ENCODE assay signal across 30 mouse cellular contexts in the genomic region with DNA sequence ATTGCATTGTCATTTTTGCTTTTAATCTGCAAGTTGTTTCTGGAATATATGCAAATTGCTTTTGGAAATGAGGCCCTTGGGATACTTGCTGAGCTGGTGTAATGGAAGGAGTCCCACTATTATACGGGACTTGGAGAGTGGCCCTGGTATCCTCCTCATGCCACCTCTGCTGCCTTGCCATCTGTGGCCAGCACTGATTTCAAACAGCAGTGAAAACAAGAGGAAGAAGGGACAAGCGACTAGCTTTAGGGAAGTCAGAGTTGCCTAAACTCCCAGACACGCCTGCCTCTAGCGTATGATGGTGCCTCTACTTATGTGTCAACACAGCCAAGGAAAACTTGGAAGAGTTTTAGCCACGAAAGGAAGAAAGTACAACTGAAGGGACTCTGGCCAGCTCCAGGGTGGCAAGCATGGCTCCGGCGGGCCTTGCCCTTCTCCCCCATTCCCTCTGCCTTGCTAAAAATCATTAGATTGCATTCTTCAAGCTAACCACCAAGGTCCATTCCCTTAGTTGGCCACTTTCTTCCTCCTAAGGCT. TPM values are rescaled to one million over a fixed set of nuclear protein-coding genes. Genes with fewer than 3 reads are reported as not detected.
DNase-seq lines count a peak whose midpoint lies in the region.
"Had no signal": no experiment of that assay in that cellular context is flagged by ENCODE, and none has a peak within 500 bp of the region (broad histone marks: within the 10 kb centered on the region; RNA-seq: fewer than 3 reads in every experiment).

No protein-coding gene starts in this region.

- H3K27me3 ChIP-seq in megakaryocyte, embryonic 14.5 days (replicated peaks): no peaks in the 10 kb centered on the region
- no peaks in the 10 kb centered on the region for H3K27me3 ChIP-seq in embryonic facial prominence, embryonic 10.5 days (replicated peaks; ENCODE audit: low read depth, poor library complexity, severe bottlenecking)
- H3K27me3 ChIP-seq: CH12.LX; heart, embryonic 12.5 days; hindbrain, embryonic 13.5 days; kidney, embryonic 15.5 days; neural tube, embryonic 12.5 days had no signal

- H3K4me1 ChIP-seq in megakaryocyte, embryonic 14.5 days: peaks cover 93% of the 10 kb centered on the region
- H3K4me1 ChIP-seq in embryonic facial prominence, embryonic 10.5 days: peaks cover 19% of the 10 kb centered on the region

- no peaks in the 10 kb centered on the region for H3K9me3 ChIP-seq in megakaryocyte, embryonic 14.5 days
- H3K9me3 ChIP-seq in embryonic facial prominence, embryonic 10.5 days: no peaks in the 10 kb centered on the region
- H3K9me3 ChIP-seq: heart, embryonic 12.5 days; hindbrain, embryonic 13.5 days; kidney, embryonic 15.5 days; liver, embryonic 12.5 days; neural tube, embryonic 12.5 days had no signal

- peak overlapping the region; percentile 69 for H3K4me3 ChIP-seq in megakaryocyte, embryonic 14.5 days (replicated peaks)
- no peak overlapping the region for H3K4me3 ChIP-seq in embryonic facial prominence, embryonic 10.5 days
- H3K4me3 ChIP-seq: heart, adult 2 months; heart, embryonic 12.5 days; hindbrain, embryonic 13.5 days; kidney, embryonic 15.5 days; layer of hippocampus, adult 2 months; liver, embryonic 12.5 days; myocyte; neural tube, embryonic 12.5 days had no signal

- peaks cover 20% of the 10 kb centered on the region for H3K36me3 ChIP-seq in megakaryocyte, embryonic 14.5 days (replicated peaks; ENCODE audit: low read length)
- no peaks in the 10 kb centered on the region for H3K36me3 ChIP-seq in embryonic facial prominence, embryonic 10.5 days (replicated peaks)
- H3K36me3 ChIP-seq: heart, embryonic 12.5 days; hindbrain, embryonic 13.5 days; kidney, embryonic 15.5 days; liver, embryonic 12.5 days; neural tube, embryonic 12.5 days had no signal

- intact Hi-C loops in left cerebral cortex, postnatal 4 days (cut with DNase I): no loop called here

- no peak overlapping the region for H3K27ac ChIP-seq in embryonic facial prominence, embryonic 10.5 days (replicated peaks)
- H3K27ac ChIP-seq: heart, adult 2 months; hindbrain, embryonic 13.5 days; kidney, embryonic 15.5 days; layer of hippocampus, adult 2 months; liver, embryonic 12.5 days; neural tube, embryonic 12.5 days had no signal

- 88% methylated on average over 7 of the region's 7 CpGs for WGBS in embryonic facial prominence, embryonic 10.5 days

- peak; percentile 20 for DNase-seq in adrenal gland, postnatal 10 days
- no peak for DNase-seq in adrenal gland, adult 8-10 months
- DNase-seq in left cerebral cortex, postnatal 4 days: peak; percentile 10
- no peak for DNase-seq in left cerebral cortex, adult 18-20 months (ENCODE audit: low spot score in 2 of 2)
- no peak for DNase-seq in embryonic facial prominence, embryonic 10.5 days (ENCODE audit: low spot score)
- no peak for DNase-seq in cerebellum, adult 9-11 months
- DNase-seq: adrenal gland, postnatal 36 days; cerebellum, adult 11-12 months; cerebellum, postnatal 25 days; gastrocnemius, postnatal 14 days; heart, adult 2 months; heart, postnatal 4 days; kidney, adult 18-20 months; kidney, postnatal 36 days; liver, postnatal 0 days; lung, postnatal 36 days; thymus, postnatal 4 days had no signal

RNA-seq across cellular contexts. Expression of gene Ifrd1, which starts 2.8 kb away (rescaled TPM):
- total RNA-seq in adrenal gland, postnatal 10 days (2021): 100 to 1,000 TPM; 143 to 154 TPM
- total RNA-seq in adrenal gland, adult 8-10 months (2022): 100 to 1,000 TPM; 109 to 173 (median 167) TPM
- 100 to 1,000 TPM; 112 to 125 TPM for total RNA-seq in left cerebral cortex, postnatal 4 days (2021)
- total RNA-seq in left cerebral cortex, adult 18-20 months (2021): 100 to 1,000 TPM; 105 to 108 TPM
- 40.6 and 71.8 TPM in 2 replicates for polyA plus RNA-seq in megakaryocyte, embryonic 14.5 days (2012; ENCODE audit: insufficient read depth, low replicate concordance)
- 111 and 116 TPM in 2 replicates for polyA plus RNA-seq in embryonic facial prominence, embryonic 10.5 days (2016; fragmentation: Nextera tagmentation; extraction: Ambion mirVana)

RNA-seq across cellular contexts. Expression of gene Lsmem1, which starts 46.2 kb away (rescaled TPM):
- total RNA-seq in adrenal gland, postnatal 10 days (2021): 1 to 10 TPM in 1 of 2 experiments, under 1 TPM in 1; 0.45 to 2.3 TPM
- total RNA-seq in adrenal gland, adult 8-10 months (2022): under 1 TPM in 3 of 4 experiments, not detected in 1; 0.14 to 0.56 (median 0.28) TPM
- total RNA-seq in left cerebral cortex, postnatal 4 days (2021): under 1 TPM in 1 of 2 experiments, not detected in 1; 0.54 TPM
- total RNA-seq in left cerebral cortex, adult 18-20 months (2021): 1 to 10 TPM; 1.8 to 2.6 TPM
- polyA plus RNA-seq in megakaryocyte, embryonic 14.5 days (2012; ENCODE audit: insufficient read depth, low replicate concordance): 0.27 TPM in 1 of 2 replicates, not detected in the other
- not detected in 2 replicates for polyA plus RNA-seq in embryonic facial prominence, embryonic 10.5 days (2016; fragmentation: Nextera tagmentation; extraction: Ambion mirVana)
- total RNA-seq: adrenal gland, postnatal 36 days; CH12.LX had no signal
- polyA plus RNA-seq: forebrain, embryonic 14.5 days; liver, embryonic 12.5 days; liver, postnatal 0 days; midbrain, embryonic 16.5 days; stomach, embryonic 14.5 days; testis, adult 2 months had no signal

Comparison
In these comparisons a context has a peak if more than half of its experiments do, and no peak if none do; other contexts are left out.
1. DNase-seq: peak in adrenal gland, postnatal 10 days (single experiment) and left cerebral cortex, postnatal 4 days (single experiment); none in adrenal gland, adult 8-10 months (single experiment), left cerebral cortex, adult 18-20 months (0 of 2), embryonic facial prominence, embryonic 10.5 days (single experiment) and cerebellum, adult 9-11 months (single experiment).